Mouse (Mus musculus): ENCODE results near the gene Olfr982.

Olfr982 gene

GRCm38 (mm10) chr9:40073529-40073928 lies at the start of gene Olfr982:
Olfr982 (plus strand) TSS chr9:40073829.
- in situ Hi-C loops (cut with MboI; ENCODE audit: unreplicated experiment in 2 of 2) = no loop called here

GRCm38 (mm10) chr9:40050138-40050537 lies 23.5 kb upstream of the Olfr982 start:
- in situ Hi-C loops (cut with MboI; ENCODE audit: unreplicated experiment in 2 of 2) = no loop called here

- in situ Hi-C loops (cut with MboI; ENCODE audit: unreplicated experiment in 2 of 2) = no loop called here
Observed at GRCm38 (mm10) chr9:40093495-40093894, 19.9 kb downstream of the Olfr982 start, which contains the start of gene Olfr983. Olfr983 (minus strand) TSS chr9:40093595.

- in situ Hi-C loops (cut with MboI; ENCODE audit: unreplicated experiment in 2 of 2) = no loop called here
Observed at GRCm38 (mm10) chr9:40094769-40095168, 21.1 kb downstream of the Olfr982 start.

GRCm38 (mm10) chr9:40114106-40114505 lies 40.5 kb downstream of the Olfr982 start, which contains the start of gene Olfr984:
Olfr984 (minus strand) TSS chr9:40114206.
- in situ Hi-C loops (cut with MboI; ENCODE audit: unreplicated experiment in 2 of 2) = no loop called here

GRCm38 (mm10) chr9:40116645-40117286 lies 43.1 kb downstream of the Olfr982 start:
- in situ Hi-C loops (cut with MboI; ENCODE audit: unreplicated experiment in 2 of 2) = no loop called here

GRCm38 (mm10) chr9:40117287-40117659 lies 43.6 kb downstream of the Olfr982 start:
- in situ Hi-C loops (cut with MboI; ENCODE audit: unreplicated experiment in 2 of 2) = no loop called here

Measured in v-Abl transformed pro-B cells (cell line).